Mouse (Mus musculus) heart, adult 2 months (tissue): ENCODE data around the gene Dbr1. TPM values are rescaled to one million over a fixed set of nuclear protein-coding genes. Genes with fewer than 3 reads are reported as not detected.
"Not testable (repeated sequence)": the region's sequence is repeated elsewhere in the genome, so short reads cannot be mapped to it uniquely, and the experiment has no call there.

Experiments used
- DNase-seq, 2 experiments: peaks; one replicate each; pipeline ENCODE4 v3.0.0; 2021
- H3K27ac ChIP-seq: fragments of 200-600 bp; 2 replicates; pipeline ENCODE4 v1.8.1; 2022
- H3K27me3 ChIP-seq: fragments of 200-500 bp; 2 replicates; pipeline ENCODE4 v1.6.1; 2012; ENCODE audit warnings: mild to moderate bottlenecking, low read length, inconsistent platforms, mixed read lengths; ENCODE audit not compliant: control insufficient read depth, insufficient read depth
- H3K36me3 ChIP-seq: fragments of 200-500 bp; 2 replicates; pipeline ENCODE4 v1.6.1; 2012; ENCODE audit warnings: low read length, inconsistent platforms; ENCODE audit not compliant: control insufficient read depth, insufficient read depth
- H3K4me1 ChIP-seq: fragments of 200-500 bp; 2 replicates; pipeline ENCODE4 v1.6.1; 2011; ENCODE audit warnings: low read length; ENCODE audit not compliant: control insufficient read depth, insufficient read depth
- H3K4me3 ChIP-seq: fragments of 200-600 bp; 2 replicates; pipeline ENCODE4 v1.8.1; 2022
- H3K79me2 ChIP-seq: fragments of 200-500 bp; replicated peaks from 2 replicates; pipeline ENCODE4 v1.6.1; 2012; ENCODE audit warnings: mild to moderate bottlenecking, inconsistent platforms, low read length, moderate library complexity, mixed read lengths; ENCODE audit not compliant: control insufficient read depth, insufficient read depth
- H3K9ac ChIP-seq: fragments of 200-500 bp; 2 replicates; pipeline ENCODE4 v1.6.1; 2012; ENCODE audit warnings: low read depth, mild to moderate bottlenecking, control low read depth, inconsistent platforms, low read length, mixed read lengths
- CTCF ChIP-seq: fragments of 200-600 bp; IDR thresholded peaks from 2 replicates; pipeline ENCODE4 v1.8.1; 2022; ENCODE audit warnings: antibody characterized with exemption, mild to moderate bottlenecking, moderate library complexity
- EP300 ChIP-seq: fragments of 200-500 bp; IDR thresholded peaks from 2 replicates; pipeline ENCODE4 v1.6.1; 2011; ENCODE audit warnings: low read depth, low read length, control low read depth; ENCODE audit not compliant: insufficient read depth
- POLR2A ChIP-seq: fragments of 200-500 bp; IDR thresholded peaks from 2 replicates; pipeline ENCODE4 v1.6.1; 2011; ENCODE audit warnings: mild to moderate bottlenecking, low read depth, low read length, control low read depth; ENCODE audit not compliant: insufficient read depth
- WGBS: fragments of 180-500 bp; shearing (Covaris S2); methylation state at CpG from one replicate; pipeline ENCODE4 v1.1.7; 2018; 5-methylcytosine and 5-hydroxymethylcytosine counted together
- intact Hi-C: fragments of 180-260 bp; cut with DNase I; formaldehyde crosslinking; loops from one replicate; pipeline ENCODE4 v1.15.1; 2025
- polyA plus RNA-seq: library from polyadenylated mRNA; depleted of rRNA; stranded (reverse); fragments of >200 nt; gene quantifications from 2 replicates; pipeline ENCODE4 v1.2.3, GENCODE M21; 2012
- total RNA-seq, 2 experiments: library from RNA; stranded (reverse); gene quantifications; 2 replicates each; pipeline ENCODE4 v1.2.3; 2021

Dbr1 gene
- total and polyA plus RNA-seq, 3 experiments: 2.5 to 5.8 (median 4.5) TPM

DNA sequence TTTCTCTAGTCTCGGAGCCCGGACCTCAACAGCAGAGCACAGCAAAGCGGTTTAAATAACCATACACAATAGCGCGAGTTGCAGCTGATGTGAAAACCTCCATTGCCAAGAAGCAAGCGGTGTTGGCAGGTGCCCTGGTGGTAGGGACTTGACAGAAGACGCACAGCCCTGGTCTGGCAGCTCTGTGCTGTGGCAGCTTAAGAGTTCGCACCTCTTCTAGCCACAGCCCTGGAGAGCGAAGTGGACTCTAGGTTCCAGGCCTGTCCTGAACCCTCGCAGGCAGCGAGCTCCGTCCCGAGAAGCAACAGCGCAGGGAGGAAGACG, 7.6 kb upstream of the Dbr1 start:
- intact Hi-C loops: no loop called here
- peaks cover 5% of the 10 kb centered on the region for H3K79me2 ChIP-seq

DNA sequence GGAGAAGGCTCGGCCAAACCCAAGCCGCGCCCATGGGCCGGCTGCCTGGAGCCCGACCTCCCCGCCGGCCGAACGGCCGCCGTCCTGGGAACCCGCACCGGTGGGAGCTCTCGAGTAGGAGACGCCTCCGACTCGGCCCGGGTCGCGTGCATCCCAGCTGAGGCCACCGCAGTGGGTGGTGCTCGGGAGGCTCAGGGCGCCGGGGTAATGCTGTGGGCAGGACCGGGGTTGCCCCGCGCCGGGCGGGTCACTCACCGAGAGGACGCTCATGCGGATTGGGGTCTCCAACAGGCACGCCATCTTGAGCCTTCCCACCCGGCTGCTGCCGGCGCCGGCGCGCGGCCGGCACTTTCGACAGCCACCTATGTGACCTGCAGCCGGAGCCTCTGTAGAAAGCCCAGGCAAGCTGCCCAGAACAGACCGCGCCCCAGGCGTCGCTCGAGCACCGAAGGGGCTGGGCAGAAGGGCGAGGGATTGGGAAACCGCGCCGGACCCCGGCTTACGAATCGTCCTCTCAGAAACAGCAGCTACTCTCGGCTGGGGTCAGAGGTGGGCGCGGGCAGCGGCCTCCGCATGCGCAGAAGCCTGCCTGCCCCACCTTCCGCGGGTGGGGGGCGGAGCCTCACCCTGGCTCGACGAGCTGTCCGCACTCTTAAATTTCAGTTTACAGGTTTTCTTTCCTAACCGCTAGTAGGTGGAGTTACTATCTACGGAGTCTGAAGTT, 7.1 kb upstream of the Dbr1 start, which contains the start of gene Armc8:
Gene Armc8, minus strand, starts transcription at position 553 of the 724 bp plus-strand sequence.
- TF ChIP-seq POLR2A (peak; percentile 87), EP300 (no peak)
- intact Hi-C loops: no loop called here
- Histone ChIP-seq H3K9ac (peak within 1 kb of the TSS; percentile 92), H3K27ac (peak within 1 kb of the TSS; percentile 96), H3K4me1 (peaks cover 7% of the 10 kb centered on the region), H3K27me3 (no peaks in the 10 kb centered on the region), H3K4me3 (peak within 1 kb of the TSS; percentile 55), H3K79me2 (peaks cover 5% of the 10 kb centered on the region), H3K36me3 (peaks cover 5% of the 10 kb centered on the region; the same call in 1 of the 2 replicates)
- WGBS: under 1% methylated on average over 70 of the region's 70 CpGs
- DNase-seq: peak; percentile 94

More for the DNA sequence above, 7.6 kb upstream of the Dbr1 start:
- WGBS: under 1% methylated on average over 15 of the region's 15 CpGs
- Histone ChIP-seq H3K36me3 (peaks cover 5% of the 10 kb centered on the region; the same call in 1 of the 2 replicates), H3K27me3 (no peaks in the 10 kb centered on the region), H3K4me1 (peaks cover 7% of the 10 kb centered on the region), H3K4me3 (peak overlapping the region; percentile 55), H3K9ac (peak overlapping the region; percentile 92), H3K27ac (peak overlapping the region; percentile 96)
- no peak for DNase-seq
- TF ChIP-seq EP300: no peak
- TF ChIP-seq POLR2A: no peak
- TF ChIP-seq CTCF: no peak

DNA sequence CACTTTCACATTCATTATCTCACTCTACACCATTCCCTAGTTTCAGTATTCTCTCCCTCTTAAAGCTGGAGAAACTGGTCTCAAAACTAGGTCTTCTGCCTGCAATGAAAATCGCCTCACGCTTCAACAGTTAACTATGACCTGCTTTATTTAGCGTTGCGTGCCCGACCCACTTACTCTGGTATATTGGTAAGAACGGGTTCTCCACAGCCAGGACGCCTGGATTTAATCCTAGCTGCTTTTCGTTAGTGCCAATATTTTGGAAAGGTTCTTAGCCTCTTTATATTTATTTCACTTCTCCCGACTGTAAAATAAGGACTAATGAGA, 6.6 kb upstream of the Dbr1 start:
- peak in 1 of 2 experiments; percentile 25 for DNase-seq
- TF ChIP-seq CTCF (0 out of 2 replicates have a peak, but pooled peaks have one; percentile 13), EP300 (no peak)
- WGBS: 1% methylated on average over 9 of the region's 9 CpGs
- Histone ChIP-seq H3K27me3 (no peaks in the 10 kb centered on the region), H3K4me3 (peak overlapping the region; percentile 55), H3K9ac (peak overlapping the region; percentile 72), H3K4me1 (peaks cover 7% of the 10 kb centered on the region), H3K79me2 (peaks cover 5% of the 10 kb centered on the region), H3K27ac (peak overlapping the region; percentile 96), H3K36me3 (peaks cover 5% of the 10 kb centered on the region; the same call in 1 of the 2 replicates)
- intact Hi-C loops: no loop called here

DNA sequence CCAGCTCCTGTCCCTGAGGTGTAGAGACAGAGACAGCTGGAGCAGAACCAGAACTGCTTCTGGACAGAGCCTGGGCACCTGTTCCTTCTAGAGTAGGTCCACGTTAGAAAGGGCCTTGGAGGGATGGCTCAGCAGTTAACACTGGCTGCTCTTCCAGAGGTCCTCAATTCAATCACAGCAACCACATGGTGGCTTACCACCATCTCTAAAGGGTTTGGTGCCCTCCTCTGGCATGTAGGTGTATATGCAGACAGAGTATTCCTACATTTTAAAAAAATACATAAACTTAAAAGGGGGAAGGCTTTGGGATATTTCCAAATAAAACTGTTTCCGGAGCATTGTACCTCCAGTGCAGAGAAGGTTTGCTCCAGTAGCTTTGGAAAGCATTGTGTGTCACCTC, 5.1 kb downstream of the Dbr1 start:
- no peak overlapping the region for H3K4me3 ChIP-seq
- no peak overlapping the region for H3K9ac ChIP-seq
- no peak for DNase-seq
- H3K36me3 ChIP-seq: peaks cover 3% of the 10 kb centered on the region; the same call in 1 of the 2 replicates
- H3K27me3 ChIP-seq: no peaks in the 10 kb centered on the region
- TF ChIP-seq POLR2A: no peak
- no peak for TF ChIP-seq EP300
- peak; percentile 78 for TF ChIP-seq CTCF
- intact Hi-C loops: loop anchor here (2.0 kb wide), 1 partner anchor 112 kb away; no protein-coding TSS in a partner anchor
- H3K27ac ChIP-seq: no peak overlapping the region
- WGBS: 30% methylated on average over 2 of the region's 2 CpGs
- H3K4me1 ChIP-seq: peaks cover 1% of the 10 kb centered on the region; the same call in 1 of the 2 replicates
- H3K79me2 ChIP-seq: peaks cover 1% of the 10 kb centered on the region; the same call in 1 of the 2 replicates

DNA sequence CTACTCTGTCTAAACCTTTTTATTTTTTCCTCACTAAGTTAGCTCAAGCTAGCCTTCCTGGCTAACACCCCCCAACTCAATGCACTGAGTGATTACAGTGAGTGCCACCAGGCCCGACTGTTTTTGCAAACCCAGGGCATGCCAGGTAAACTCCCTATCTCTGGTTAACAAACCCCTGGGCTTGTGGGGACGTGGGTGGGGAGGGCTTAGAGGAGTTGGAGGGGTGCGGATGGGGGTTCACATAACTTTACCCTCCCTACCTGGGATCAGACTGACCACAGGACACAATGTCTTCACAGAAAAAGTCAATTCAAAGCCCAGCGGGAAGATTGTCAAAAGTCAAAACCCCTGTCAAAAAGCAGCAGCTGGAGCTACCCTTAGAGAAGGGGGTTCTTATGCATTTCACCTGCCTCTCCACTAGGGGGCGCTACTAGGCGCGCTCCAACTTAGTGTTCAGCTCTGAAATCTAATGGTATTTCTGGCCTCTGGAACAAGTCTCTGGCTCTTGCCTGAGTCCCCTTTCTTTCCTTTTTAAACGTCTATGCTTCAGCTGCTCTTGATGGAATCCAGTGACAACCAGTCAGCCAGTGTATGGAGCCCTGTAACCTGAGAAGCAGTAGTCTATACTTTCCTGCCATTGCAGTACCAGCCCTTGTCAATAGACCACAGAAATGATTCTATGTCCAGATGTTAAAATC, 12.1 kb downstream of the Dbr1 start:
- DNase-seq: peak; percentile 31 to 63
- 27% methylated on average over 8 of the region's 8 CpGs for WGBS
- intact Hi-C loops: loop anchor here (1.0 kb wide), 1 partner anchor 75 kb away; no protein-coding TSS in a partner anchor

DNA sequence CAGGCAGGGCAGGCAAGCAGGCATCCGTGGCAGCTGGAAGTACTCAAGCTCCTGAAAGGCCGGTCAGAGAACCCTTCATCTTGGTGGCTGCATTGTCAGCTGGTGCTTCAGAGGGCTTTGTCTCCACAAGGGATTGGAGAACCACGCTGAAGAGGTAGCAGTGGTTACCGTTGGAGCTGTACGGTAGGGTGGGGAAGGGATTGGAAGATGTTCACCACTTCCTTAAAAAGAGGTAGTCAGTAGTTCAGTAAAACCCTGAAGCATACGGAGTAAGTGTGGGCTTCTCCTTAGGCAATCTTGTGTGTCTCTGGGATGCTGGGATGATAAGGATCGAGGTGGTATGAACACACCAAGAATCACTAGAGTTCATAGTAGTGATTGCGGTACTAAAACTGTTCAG, 15.5 kb downstream of the Dbr1 start:
- no peaks in the 10 kb centered on the region for H3K27me3 ChIP-seq
- H3K4me3 ChIP-seq: no peak overlapping the region
- no peak overlapping the region for H3K27ac ChIP-seq
- H3K9ac ChIP-seq: no peak overlapping the region
- intact Hi-C loops: no loop called here
- no peaks in the 10 kb centered on the region for H3K36me3 ChIP-seq
- DNase-seq: no peak
- H3K79me2 ChIP-seq: no peaks in the 10 kb centered on the region
- 62% methylated on average over 8 of the region's 8 CpGs for WGBS
- no peaks in the 10 kb centered on the region for H3K4me1 ChIP-seq
- TF ChIP-seq EP300: no peak
- TF ChIP-seq POLR2A: no peak
- no peak for TF ChIP-seq CTCF

More for the DNA sequence above, 12.1 kb downstream of the Dbr1 start:
- Histone ChIP-seq H3K4me3 (no peak overlapping the region), H3K27me3 (no peaks in the 10 kb centered on the region), H3K4me1 (no peaks in the 10 kb centered on the region), H3K79me2 (no peaks in the 10 kb centered on the region), H3K9ac (no peak overlapping the region), H3K27ac (no peak overlapping the region), H3K36me3 (no peaks in the 10 kb centered on the region)
- TF ChIP-seq EP300 (no peak), CTCF (no peak; the same call in 1 of the 2 replicates), POLR2A (no peak)

DNA sequence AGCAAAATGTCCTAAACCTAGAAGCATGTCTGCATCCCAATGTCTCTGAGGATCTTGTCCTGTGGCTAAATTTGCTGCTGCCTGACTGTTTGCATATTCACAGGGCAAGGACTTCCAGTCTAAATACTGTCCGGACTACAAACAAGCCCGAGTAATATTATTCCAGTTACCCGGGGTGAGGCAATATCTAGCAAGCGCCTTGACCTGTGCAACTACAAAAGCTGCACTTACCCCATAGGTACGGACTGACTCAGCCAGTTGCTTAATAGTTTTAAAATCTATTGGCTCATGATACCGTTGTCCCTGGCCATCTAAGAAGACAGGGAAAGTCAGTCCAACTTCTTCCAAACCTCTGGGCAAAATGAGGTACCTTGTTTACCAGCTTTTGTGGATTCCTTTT, 23.5 kb downstream of the Dbr1 start:
- H3K4me1 ChIP-seq, H3K9ac ChIP-seq, H3K79me2 ChIP-seq, H3K27me3 ChIP-seq, H3K36me3 ChIP-seq, H3K27ac ChIP-seq, DNase-seq, H3K4me3 ChIP-seq, intact Hi-C loops: not testable (repeated sequence)
- WGBS: 90% methylated on average over 6 of the region's 6 CpGs
